Mouse (Mus musculus): ENCODE results near the gene Taar9.
"Not testable (repeated sequence)": the region's sequence is repeated elsewhere in the genome, so short reads cannot be mapped to it uniquely, and the experiment has no call there.

Gene Taar9

DNA sequence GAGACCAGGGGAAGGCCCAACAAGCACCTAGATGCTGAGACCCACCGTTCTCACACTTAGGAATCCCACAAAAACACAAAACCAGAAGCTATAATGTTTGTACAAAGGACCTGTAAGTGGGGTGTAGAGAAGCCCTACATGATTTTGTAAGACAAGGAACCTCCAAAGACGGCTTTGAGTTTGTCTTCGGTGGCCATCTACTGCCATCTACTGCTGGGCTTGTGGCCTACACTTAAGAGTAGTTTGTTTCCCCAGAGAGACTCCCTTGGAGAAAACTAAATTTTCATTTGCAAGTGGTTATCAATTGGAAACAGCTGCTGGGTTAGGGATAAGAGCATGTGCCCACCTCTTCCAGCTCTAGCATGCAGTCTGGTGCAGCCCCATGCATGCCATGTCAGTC is 29.2 kb downstream of the Taar9 start:
- DNase-seq (ENCODE audit: extremely low read depth, low read depth), result no peak

DNA sequence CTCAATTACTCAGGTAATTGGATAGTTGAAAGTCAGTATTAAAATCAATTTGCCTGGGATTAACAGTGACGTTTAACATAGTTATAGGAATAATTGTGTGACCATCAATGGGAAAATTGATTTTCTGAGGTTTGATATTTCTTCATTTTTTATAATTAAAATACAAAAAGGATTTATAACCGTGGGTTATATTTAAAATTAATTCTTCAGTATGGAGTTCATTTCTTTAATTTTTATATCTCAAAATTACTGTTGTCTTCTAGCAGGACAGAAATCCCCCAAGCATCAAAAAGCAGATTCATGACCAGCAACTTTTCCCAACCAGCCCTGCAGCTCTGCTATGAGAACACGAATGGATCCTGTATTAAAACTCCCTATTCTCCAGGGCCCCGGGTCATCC is 33.1 kb downstream of the Taar9 start, which contains the start of gene Taar8a:
Gene Taar8a, plus strand, starts transcription at position 301 of the 400 bp plus-strand sequence.
- not testable (repeated sequence) for DNase-seq (ENCODE audit: extremely low read depth, low read depth)

GRCm38 (mm10) chr10:24074751-24075150 is 34.6 kb downstream of the Taar9 start:
- not testable (repeated sequence) for DNase-seq (ENCODE audit: extremely low read depth, low read depth)

GRCm38 (mm10) chr10:24058986-24059385 is 50.3 kb downstream of the Taar9 start:
- DNase-seq (ENCODE audit: extremely low read depth, low read depth), result no peak

All from MEL-GATA-1-ER (cell line).